Mouse (Mus musculus) right cerebral cortex, adult 2 months (tissue): ENCODE data around the gene D230025D16Rik.
A peak's percentile ranks its signal among the peaks of the same experiment; 100 is the strongest.
"Not testable (repeated sequence)": the region's sequence is repeated elsewhere in the genome, so short reads cannot be mapped to it uniquely, and the experiment has no call there.

Experiments used
- DNase-seq, 2 experiments: peaks; one replicate each; pipeline ENCODE4 v3.0.0; 2021 to 2022; ENCODE audit warnings: low spot score in 2 of 2

Gene D230025D16Rik

GRCm38 (mm10) chr8:105291802-105292201 is 66.9 kb downstream of the D230025D16Rik start:
- not testable (repeated sequence) for DNase-seq

GRCm38 (mm10) chr8:105292471-105292870 is 67.5 kb downstream of the D230025D16Rik start:
- DNase-seq, result no peak

- DNase-seq, result no peak
These were observed 68.5 kb downstream of the D230025D16Rik start for GRCm38 (mm10) chr8:105293405-105293804.

- no peak for DNase-seq
These were observed 69.8 kb downstream of the D230025D16Rik start for GRCm38 (mm10) chr8:105294776-105295175.

- DNase-seq, result no peak
These were observed 70.3 kb downstream of the D230025D16Rik start for GRCm38 (mm10) chr8:105295256-105295655.

- no peak for DNase-seq
These were observed 71.1 kb downstream of the D230025D16Rik start, which contains the start of gene Exoc3l for GRCm38 (mm10) chr8:105295895-105296573. Exoc3l (minus strand) TSS chr8:105296101.

GRCm38 (mm10) chr8:105297511-105298192 is 72.7 kb downstream of the D230025D16Rik start, which contains the start of gene E2f4:
E2f4 (plus strand) TSS chr8:105297663.
- DNase-seq, result peak; percentile 94

GRCm38 (mm10) chr8:105298351-105299252 is 73.7 kb downstream of the D230025D16Rik start:
- no peak for DNase-seq

- DNase-seq, result no peak
These were observed 75.0 kb downstream of the D230025D16Rik start for GRCm38 (mm10) chr8:105299962-105300361.
